ENCODE assay signal across 8 mouse cellular contexts in the genomic region with DNA sequence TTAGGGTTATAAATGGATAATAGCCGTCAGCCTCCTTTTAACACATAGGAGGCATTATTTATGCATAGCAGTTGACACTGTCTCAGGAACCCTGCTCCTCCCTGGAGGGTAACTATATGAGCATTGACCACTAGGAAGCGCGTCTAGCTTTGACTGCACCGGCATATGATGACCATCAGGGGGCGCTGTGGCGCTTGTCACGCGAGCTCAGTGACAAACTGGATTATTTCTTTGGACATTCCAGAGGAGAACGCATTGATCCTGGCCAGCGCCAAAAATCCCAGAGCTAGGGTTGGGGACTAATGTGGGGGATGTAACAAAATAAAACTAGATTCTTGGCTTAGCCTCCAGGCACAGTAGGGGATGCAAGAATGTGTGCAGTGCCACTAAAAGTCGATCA. TPM values are rescaled to one million over a fixed set of nuclear protein-coding genes. Genes with fewer than 3 reads are reported as not detected.
A peak's percentile ranks its signal among the peaks of the same experiment; 100 is the strongest.
DNase-seq lines count a peak whose midpoint lies in the region; ATAC-seq lines count a peak whose summit lies in the region.

No protein-coding gene starts in this region.

- intact Hi-C loops in left cerebral cortex, postnatal 14 days (cut with DNase I): loop anchor here (2.0 kb wide), 1 partner anchor 25 kb away; no protein-coding TSS in a partner anchor

- H3K4me1 ChIP-seq in intestine, embryonic 15.5 days (replicated peaks): 0 out of 2 replicates have a peak, but pooled peaks cover 10% of the 10 kb centered on the region

- H3K4me3 ChIP-seq in intestine, embryonic 15.5 days (replicated peaks): no peak overlapping the region

- H3K36me3 ChIP-seq in intestine, embryonic 15.5 days: 0 out of 2 replicates have a peak, but pooled peaks cover 3% of the 10 kb centered on the region

- no peaks in the 10 kb centered on the region for H3K9me3 ChIP-seq in intestine, embryonic 15.5 days

- H3K27ac ChIP-seq in intestine, embryonic 15.5 days: no peak overlapping the region

- no peak overlapping the region for H3K4me2 ChIP-seq in intestine, embryonic 15.5 days (replicated peaks)

- peak; percentile 32 for DNase-seq in left cerebral cortex, adult 11 months (ENCODE audit: low spot score)
- DNase-seq in left cerebral cortex, adult 8-10 months (ENCODE audit: low spot score in 2 of 2): no peak
- peak; percentile 27 for DNase-seq in c-Kit-negative CD71-positive TER-119-positive erythroid progenitor cells, embryonic 14.5 days (ENCODE audit: low read depth, low spot score)
- DNase-seq in left cerebral cortex, postnatal 14 days (ENCODE audit: low spot score in 2 of 2): peak; percentile 76 to 79
- DNase-seq in testis, postnatal 10 days (ENCODE audit: low spot score): peak; percentile 92

- no peak overlapping the region for H3K9ac ChIP-seq in intestine, embryonic 15.5 days

- H3K27me3 ChIP-seq in intestine, embryonic 15.5 days (replicated peaks): no peaks in the 10 kb centered on the region

- WGBS in intestine, embryonic 15.5 days: 12% methylated on average over 11 of the region's 11 CpGs

- ATAC-seq in frontal cortex, adult (ENCODE audit: low TSS enrichment): peak; percentile 36; the same call in 1 of the 2 replicates
- peak; percentile 34 for ATAC-seq in intestine, embryonic 15.5 days
- peak; percentile 68; the same call in 1 of the 2 replicates for ATAC-seq in monocyte, adult 5-6 weeks (replicated peaks; ENCODE audit: insufficient number of reproducible peaks, low FRiP score, low TSS enrichment, poor library complexity, severe bottlenecking)

RNA-seq across cellular contexts. Expression of gene Ltbp4, which starts 35.3 kb away (rescaled TPM):
- 10 to 100 TPM; 41.9 to 51.1 (median 44.6) TPM for total RNA-seq in left cerebral cortex, adult 8-10 months (2022)
- polyA plus RNA-seq in intestine, embryonic 15.5 days (2015; fragmentation: Nextera tagmentation; extraction: Ambion mirVana): 75.9 and 92.8 TPM in 2 replicates
- 10 to 100 TPM; 62.5 to 62.6 TPM for total RNA-seq in left cerebral cortex, postnatal 14 days (2021)
- 0.68 TPM in 1 of 3 replicates, not detected in the others for total RNA-seq in monocyte, adult 5-6 weeks (2017)

RNA-seq across cellular contexts. Expression of gene Numbl, which starts 43.9 kb away (rescaled TPM):
- 10 to 100 TPM; 89.4 to 99.0 (median 95.1) TPM for total RNA-seq in left cerebral cortex, adult 8-10 months (2022)
- polyA plus RNA-seq in intestine, embryonic 15.5 days (2015; fragmentation: Nextera tagmentation; extraction: Ambion mirVana): 16.2 and 16.5 TPM in 2 replicates
- total RNA-seq in left cerebral cortex, postnatal 14 days (2021): 100 to 1,000 TPM; 134 to 139 TPM
- 1.2 to 2.5 TPM (median 2.1 TPM) in 3 replicates for total RNA-seq in monocyte, adult 5-6 weeks (2017)

RNA-seq across cellular contexts. Expression of gene Shkbp1, which starts 53.6 kb away (rescaled TPM):
- total RNA-seq in left cerebral cortex, adult 8-10 months (2022): 10 to 100 TPM; 20.7 to 25.9 (median 23.1) TPM
- 35.0 and 35.5 TPM in 2 replicates for polyA plus RNA-seq in intestine, embryonic 15.5 days (2015; fragmentation: Nextera tagmentation; extraction: Ambion mirVana)
- total RNA-seq in left cerebral cortex, postnatal 14 days (2021): 10 to 100 TPM; 22.2 to 27.4 TPM
- 33.3 to 47.0 TPM (median 39.9 TPM) in 3 replicates for total RNA-seq in monocyte, adult 5-6 weeks (2017)

RNA-seq across cellular contexts. Expression of gene Gm20479, which starts 55.0 kb away (rescaled TPM):
- not detected for total RNA-seq in left cerebral cortex, adult 8-10 months (2022)
- polyA plus RNA-seq in intestine, embryonic 15.5 days (2015; fragmentation: Nextera tagmentation; extraction: Ambion mirVana): 1.8 TPM in 1 of 2 replicates, not detected in the other
- not detected for total RNA-seq in left cerebral cortex, postnatal 14 days (2021)
- total RNA-seq in monocyte, adult 5-6 weeks (2017): not detected in 3 replicates

Comparison
In these comparisons a context has a peak if more than half of its experiments do, and no peak if none do; other contexts are left out.
1. DNase-seq: peak in left cerebral cortex, adult 11 months (single experiment), c-Kit-negative CD71-positive TER-119-positive erythroid progenitor cells, embryonic 14.5 days (single experiment), left cerebral cortex, postnatal 14 days (2 of 2) and testis, postnatal 10 days (single experiment); none in left cerebral cortex, adult 8-10 months (0 of 2).
2. RNA of gene Ltbp4, which starts 35.3 kb away (total RNA-seq): 62.5 to 62.6 TPM in left cerebral cortex, postnatal 14 days and 41.9 to 51.1 TPM in left cerebral cortex, adult 8-10 months; 0.68 TPM in monocyte, adult 5-6 weeks; every median in the first group is over 10 times any median in the second.
3. RNA of gene Numbl, which starts 43.9 kb away (total RNA-seq): 134 to 139 TPM in left cerebral cortex, postnatal 14 days and 89.4 to 99.0 TPM in left cerebral cortex, adult 8-10 months; 1.2 to 2.5 TPM in monocyte, adult 5-6 weeks; every median in the first group is over 10 times any median in the second.
4. Peak in every context shown above with its lines, with median percentiles within 50 percentile points of each other: ATAC-seq.